Mouse (Mus musculus) heart, adult 2 months (tissue): ENCODE measurements at regions not wholly inside any gene's neighbourhood (a gene's known extent, or its start where the extent isn't known, plus 50 kb on each side); places are given as distances from the start of the nearest gene placed in this dataset.

Experiments used
- CTCF ChIP-seq: fragments of 200-600 bp; IDR thresholded peaks from 2 replicates; pipeline ENCODE4 v1.8.1; 2022; ENCODE audit warnings: antibody characterized with exemption, mild to moderate bottlenecking, moderate library complexity
- EP300 ChIP-seq: fragments of 200-500 bp; IDR thresholded peaks from 2 replicates; pipeline ENCODE4 v1.6.1; 2011; ENCODE audit warnings: low read depth, low read length, control low read depth; ENCODE audit not compliant: insufficient read depth
- POLR2A ChIP-seq: fragments of 200-500 bp; IDR thresholded peaks from 2 replicates; pipeline ENCODE4 v1.6.1; 2011; ENCODE audit warnings: mild to moderate bottlenecking, low read depth, low read length, control low read depth; ENCODE audit not compliant: insufficient read depth

GRCm38 (mm10) chrX:21385221-21385620 lies 99.1 kb upstream of the Agtr2 start:
- TF ChIP-seq POLR2A, result no peak
- TF ChIP-seq CTCF, result peak; percentile 66
- TF ChIP-seq EP300, result no peak
